Mouse (Mus musculus) small intestine, adult 2 months (tissue): ENCODE data around the gene Ptpre. TPM values are rescaled to one million over a fixed set of nuclear protein-coding genes. Genes with fewer than 3 reads are reported as not detected.
A peak's percentile ranks its signal among the peaks of the same experiment; 100 is the strongest.

Source experiments
- H3K27ac ChIP-seq: fragments of 200-500 bp; 2 replicates; pipeline ENCODE4 v1.5.1; 2012; ENCODE audit warnings: low read depth, low read length, control low read depth, inconsistent platforms; ENCODE audit not compliant: insufficient read depth
- H3K27me3 ChIP-seq: fragments of 200-500 bp; 2 replicates; pipeline ENCODE4 v1.6.1; 2012; ENCODE audit warnings: mild to moderate bottlenecking, moderate library complexity, low read length, inconsistent platforms; ENCODE audit not compliant: control insufficient read depth, insufficient read depth
- H3K36me3 ChIP-seq: fragments of 200-500 bp; 2 replicates; pipeline ENCODE4 v1.6.1; 2012; ENCODE audit warnings: mild to moderate bottlenecking, low read length, control low read depth, inconsistent platforms; ENCODE audit not compliant: control insufficient read depth, insufficient read depth
- H3K4me1 ChIP-seq: fragments of 200-500 bp; 2 replicates; pipeline ENCODE4 v1.6.1; 2012; ENCODE audit warnings: low read length, inconsistent platforms, mixed read lengths; ENCODE audit not compliant: control insufficient read depth, insufficient read depth, insufficient read length
- H3K4me3 ChIP-seq: fragments of 200-500 bp; 2 replicates; pipeline ENCODE4 v1.5.1; 2012; ENCODE audit warnings: low read depth, mild to moderate bottlenecking, control low read depth, inconsistent platforms, low read length, moderate library complexity
- CTCF ChIP-seq: fragments of 200-500 bp; IDR thresholded peaks from 2 replicates; pipeline ENCODE4 v1.5.1; 2012; ENCODE audit warnings: low read depth, mild to moderate bottlenecking, control low read depth, inconsistent platforms, low read length, moderate library complexity, mixed read lengths; ENCODE audit not compliant: insufficient replicate concordance, insufficient read length; ENCODE audit errors: extremely low read depth
- POLR2A ChIP-seq: fragments of 200-500 bp; IDR thresholded peaks from 2 replicates; pipeline ENCODE4 v1.6.1; 2012; ENCODE audit warnings: low read depth, mild to moderate bottlenecking, control low read depth, inconsistent platforms, low read length, moderate library complexity
- WGBS: fragments of 180-500 bp; shearing (Covaris S2); methylation state at CpG from one replicate; pipeline ENCODE4 v1.1.7; 2018; 5-methylcytosine and 5-hydroxymethylcytosine counted together
- polyA plus RNA-seq: library from polyadenylated mRNA; depleted of rRNA; stranded (reverse); fragments of >200 nt; gene quantifications from 2 replicates; pipeline ENCODE4 v1.2.3, GENCODE M21; 2012

The Ptpre gene
- polyA plus RNA-seq, 1 experiment = 17.0 TPM

DNA sequence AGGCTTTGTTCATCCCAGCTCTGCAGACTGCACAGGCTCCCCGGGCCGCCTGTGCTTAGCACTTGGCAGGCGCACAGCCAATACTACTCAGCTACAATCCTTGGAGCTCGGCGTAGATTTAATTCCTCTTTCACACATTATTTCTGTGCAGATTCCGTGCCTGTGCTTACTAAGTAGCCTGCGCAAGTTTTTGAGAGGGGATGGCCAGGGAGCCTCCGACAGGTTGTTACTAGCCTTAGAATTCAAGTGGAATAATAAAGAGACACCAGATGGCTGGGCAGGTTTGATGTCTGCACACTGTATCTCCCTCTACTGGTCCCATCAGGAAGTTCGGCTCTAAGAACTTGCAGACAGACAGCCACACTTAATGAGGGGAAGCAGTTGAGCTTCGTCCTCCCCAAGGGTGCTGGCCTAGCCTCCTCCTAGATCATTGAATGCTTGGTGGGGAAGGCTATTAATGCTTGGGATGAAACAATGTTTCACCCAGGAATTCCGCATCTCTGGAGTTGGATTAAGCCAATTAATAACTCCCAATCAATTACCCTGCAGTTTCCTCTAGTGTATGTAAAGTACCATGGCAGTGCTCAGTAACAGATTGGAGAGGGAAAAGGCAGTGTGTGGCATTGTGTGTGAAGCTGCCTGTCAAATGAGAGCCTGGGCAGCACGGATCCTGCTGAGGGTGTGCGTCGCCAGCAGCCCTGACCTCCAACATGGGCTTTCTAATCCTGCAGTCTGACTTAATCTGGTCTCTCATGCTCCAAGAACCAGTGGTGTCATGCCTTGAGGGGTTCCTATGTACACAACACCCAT is 104.6 kb downstream of the Ptpre start:
- no peak overlapping the region for H3K27ac ChIP-seq

DNA sequence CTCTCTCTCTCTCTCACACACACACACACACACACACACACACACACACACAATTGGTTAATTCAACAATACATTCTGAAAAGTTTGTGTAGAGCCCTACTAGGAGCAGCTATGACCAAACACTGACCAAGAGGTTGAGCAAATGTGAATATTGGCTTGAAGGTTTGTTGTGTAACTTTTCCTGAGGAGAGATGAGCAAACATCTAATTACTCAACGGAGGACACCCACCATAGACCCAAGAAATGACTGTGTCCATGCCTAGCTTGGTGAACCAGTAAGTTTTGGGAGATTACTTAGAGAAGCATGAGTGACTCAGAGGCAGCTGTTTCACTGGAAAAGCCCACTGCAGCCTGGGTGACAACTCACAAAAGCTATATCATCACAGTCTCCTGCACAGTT is 107.2 kb downstream of the Ptpre start:
- H3K4me1 ChIP-seq = no peaks in the 10 kb centered on the region
- 0 out of 2 replicates have a peak, but pooled peaks cover 3% of the 10 kb centered on the region for H3K36me3 ChIP-seq
- 74% methylated on average over 1 of the region's 1 CpGs for WGBS
- TF ChIP-seq CTCF = no peak
- TF ChIP-seq POLR2A = no peak
- H3K27ac ChIP-seq = no peak overlapping the region
- no peak overlapping the region for H3K4me3 ChIP-seq
- no peaks in the 10 kb centered on the region for H3K27me3 ChIP-seq

More for the DNA sequence above, 104.6 kb downstream of the Ptpre start:
- no peak overlapping the region for H3K4me3 ChIP-seq
- WGBS = 64% methylated on average over 14 of the region's 14 CpGs
- H3K27me3 ChIP-seq = no peaks in the 10 kb centered on the region
- peaks cover 6% of the 10 kb centered on the region; the same call in 1 of the 2 replicates for H3K4me1 ChIP-seq
- H3K36me3 ChIP-seq = 0 out of 2 replicates have a peak, but pooled peaks cover 3% of the 10 kb centered on the region
- no peak; the same call in 1 of the 2 replicates for TF ChIP-seq CTCF
- TF ChIP-seq POLR2A = no peak

DNA sequence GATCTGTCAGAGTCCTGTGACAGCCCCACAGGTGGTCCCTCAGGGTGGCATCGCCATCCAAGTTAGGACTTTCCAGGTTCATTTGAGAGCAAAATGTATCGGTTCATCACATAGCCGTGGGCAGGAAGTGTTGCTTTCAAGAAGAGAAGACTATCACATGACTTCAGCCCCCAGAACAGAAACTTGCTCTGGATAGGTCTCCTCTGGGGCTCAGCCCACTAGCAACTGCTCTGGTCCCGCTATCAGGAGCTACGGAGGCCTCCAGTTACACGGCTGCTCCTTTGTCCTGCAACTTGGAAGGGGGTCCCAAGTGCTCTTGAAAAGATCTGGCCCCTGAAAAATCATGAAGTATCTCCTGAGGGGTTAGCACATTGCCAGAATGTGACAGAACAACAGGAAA is 109.7 kb downstream of the Ptpre start:
- TF ChIP-seq CTCF (no peak), POLR2A (no peak)
- Histone ChIP-seq H3K27me3 (no peaks in the 10 kb centered on the region), H3K4me3 (no peak overlapping the region), H3K27ac (no peak overlapping the region), H3K4me1 (peaks cover 2% of the 10 kb centered on the region; the same call in 1 of the 2 replicates), H3K36me3 (0 out of 2 replicates have a peak, but pooled peaks cover 3% of the 10 kb centered on the region)
- 84% methylated on average over 6 of the region's 6 CpGs for WGBS

DNA sequence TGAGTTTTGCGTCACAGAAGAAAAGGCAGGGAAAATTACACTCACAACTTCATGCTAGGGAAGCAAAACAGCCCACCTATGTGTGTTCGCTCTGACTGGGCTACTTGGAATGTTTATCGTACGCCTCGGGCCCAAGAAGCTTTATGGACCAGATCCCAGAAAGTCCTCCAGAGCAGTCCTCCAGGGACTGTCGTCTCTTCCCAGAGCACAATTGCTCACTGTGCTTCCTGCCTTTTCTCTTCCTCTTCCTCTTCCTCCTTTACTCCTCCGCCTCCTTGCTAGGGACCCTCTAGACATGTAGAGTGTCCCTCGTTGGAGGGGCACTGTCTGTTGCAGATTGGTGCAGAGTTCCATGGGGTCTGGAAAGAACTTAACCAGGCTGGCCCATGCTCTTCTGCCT is 111.5 kb downstream of the Ptpre start:
- no peak overlapping the region for H3K4me3 ChIP-seq
- no peaks in the 10 kb centered on the region for H3K27me3 ChIP-seq
- H3K27ac ChIP-seq = no peak overlapping the region
- 72% methylated on average over 8 of the region's 8 CpGs for WGBS
- TF ChIP-seq POLR2A (no peak), CTCF (no peak)
- H3K4me1 ChIP-seq = peaks cover 2% of the 10 kb centered on the region; the same call in 1 of the 2 replicates
- 0 out of 2 replicates have a peak, but pooled peaks cover 3% of the 10 kb centered on the region for H3K36me3 ChIP-seq

DNA sequence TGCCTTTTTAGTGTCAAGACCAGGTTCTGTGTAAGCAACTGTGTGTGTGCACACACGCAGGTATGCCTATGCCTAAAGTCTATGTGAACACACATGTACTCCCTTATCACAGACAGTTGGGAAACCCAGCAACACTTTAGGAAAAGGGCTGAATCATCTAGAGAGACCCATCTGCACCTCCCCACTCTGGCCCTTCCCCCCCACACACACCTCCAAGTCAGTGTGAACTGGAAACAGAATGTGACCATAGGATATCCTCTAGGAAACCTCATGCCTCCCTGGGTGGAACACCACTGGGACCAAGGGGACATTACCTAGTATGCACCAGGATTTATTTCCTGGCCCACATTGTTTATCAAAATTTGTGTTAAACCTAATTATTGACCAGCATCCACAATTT is 112.0 kb downstream of the Ptpre start:
- Histone ChIP-seq H3K4me3 (no peak overlapping the region), H3K36me3 (0 out of 2 replicates have a peak, but pooled peaks cover 3% of the 10 kb centered on the region), H3K27ac (no peak overlapping the region), H3K4me1 (peaks cover 2% of the 10 kb centered on the region; the same call in 1 of the 2 replicates), H3K27me3 (no peaks in the 10 kb centered on the region)
- TF ChIP-seq CTCF (no peak), POLR2A (no peak)
- 94% methylated on average over 1 of the region's 1 CpGs for WGBS

DNA sequence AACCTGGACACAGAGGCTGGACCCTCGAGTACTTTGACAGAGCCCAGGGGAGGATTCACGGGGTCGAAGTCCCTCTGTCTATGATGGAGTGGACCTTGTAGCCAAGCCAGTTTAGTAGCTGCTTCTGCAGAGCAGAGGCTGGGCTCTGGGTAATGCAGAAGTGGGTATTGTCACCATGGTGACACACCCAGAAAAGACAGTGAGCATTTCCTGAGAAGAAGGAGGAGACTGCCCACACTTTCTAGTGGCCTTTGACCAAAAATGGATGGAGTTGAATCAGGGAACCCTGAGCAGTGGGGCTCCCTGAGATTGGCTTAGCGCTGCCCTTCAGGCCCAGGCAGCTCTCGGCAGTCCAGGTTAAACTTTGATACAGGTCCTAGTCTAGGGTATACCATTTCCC is 112.8 kb downstream of the Ptpre start:
- Histone ChIP-seq H3K4me1 (peaks cover 2% of the 10 kb centered on the region; the same call in 1 of the 2 replicates), H3K27ac (no peak overlapping the region), H3K4me3 (no peak overlapping the region), H3K36me3 (0 out of 2 replicates have a peak, but pooled peaks cover 3% of the 10 kb centered on the region), H3K27me3 (no peaks in the 10 kb centered on the region)
- WGBS = 69% methylated on average over 5 of the region's 5 CpGs
- TF ChIP-seq CTCF (no peak), POLR2A (no peak)

DNA sequence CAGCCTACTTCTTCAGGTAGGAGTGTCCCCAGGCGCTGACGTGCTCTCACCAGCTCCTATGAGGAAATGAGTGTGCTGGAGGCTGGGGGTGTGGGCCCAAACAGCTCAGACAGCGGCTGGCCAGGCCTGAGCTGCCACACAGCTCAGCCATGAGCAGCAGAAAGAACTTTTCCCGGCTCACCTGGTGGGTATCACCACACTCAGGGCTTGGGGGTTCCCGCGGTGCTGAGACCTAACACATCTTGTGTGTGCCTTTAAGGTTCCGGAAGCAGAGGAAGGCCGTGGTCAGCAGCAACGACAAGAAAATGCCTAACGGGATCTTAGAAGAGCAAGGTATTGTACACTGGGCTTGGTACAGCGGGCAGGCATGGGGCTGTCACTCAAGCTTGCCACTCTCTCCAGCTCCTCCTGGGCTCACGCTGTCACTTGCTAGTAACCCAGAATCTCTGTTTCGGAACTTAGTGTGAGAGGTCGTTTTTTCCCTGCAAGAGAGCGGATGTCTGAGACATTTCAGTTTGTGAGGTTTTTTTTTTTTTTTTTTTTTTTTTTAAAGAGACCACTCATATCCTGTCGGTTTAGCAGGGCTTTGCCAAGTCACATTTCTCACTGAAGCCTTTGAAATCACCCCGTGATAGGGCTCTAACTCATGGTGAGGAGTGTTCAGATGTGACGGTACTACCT is 114.7 kb downstream of the Ptpre start:
- Histone ChIP-seq H3K27ac (peak overlapping the region; percentile 83), H3K4me3 (peak overlapping the region; percentile 67), H3K27me3 (no peaks in the 10 kb centered on the region), H3K36me3 (no peaks in the 10 kb centered on the region), H3K4me1 (peaks cover 2% of the 10 kb centered on the region; the same call in 1 of the 2 replicates)
- TF ChIP-seq POLR2A (0 out of 2 replicates have a peak, but pooled peaks have one; percentile 12), CTCF (no peak)
- WGBS = 51% methylated on average over 18 of the region's 18 CpGs
